Mouse (Mus musculus) heart, postnatal 36 days (tissue): ENCODE results near the gene Shc3. TPM values are rescaled to one million over a fixed set of nuclear protein-coding genes. Genes with fewer than 3 reads are reported as not detected.

Experiments used
- DNase-seq, 2 experiments: peaks; one replicate each; pipeline ENCODE4 v3.0.0; 2021 to 2022
- intact Hi-C: fragments of 180-260 bp; cut with DNase I; formaldehyde crosslinking; loops from one replicate; pipeline ENCODE4 v1.15.1; 2025
- total RNA-seq, 2 experiments: library from RNA; stranded (reverse); gene quantifications; 2 replicates each; pipeline ENCODE4 v1.2.3; 2021

Shc3 gene
- total RNA-seq, 2 experiments from 2014 or later, result 1.4 to 2.2 TPM

- no peak for DNase-seq
- intact Hi-C loops, result loop anchor here (1.0 to 5.0 kb wide), 2 partner anchors 194 to 474 kb away; no protein-coding TSS in a partner anchor
These were observed 145.6 kb downstream of the Shc3 start for GRCm38 (mm10) chr13:51423647-51424046.

GRCm38 (mm10) chr13:51420861-51421260 lies 148.4 kb downstream of the Shc3 start:
- intact Hi-C loops, result loop anchor here (5.0 kb wide), 1 partner anchor 196 kb away; no protein-coding TSS in a partner anchor
- DNase-seq, result no peak

- DNase-seq, result no peak
- intact Hi-C loops, result loop anchor here (2.0 to 5.0 kb wide), 2 partner anchors 229 to 317 kb away; partner anchors contain the start of gene Spin1
These were observed 149.7 kb downstream of the Shc3 start for GRCm38 (mm10) chr13:51419501-51419900.

- intact Hi-C loops, result loop anchor here (1.0 to 5.0 kb wide), 3 partner anchors 228 to 470 kb away; partner anchors contain the start of gene Spin1
- no peak for DNase-seq
These were observed 150.2 kb downstream of the Shc3 start for GRCm38 (mm10) chr13:51418942-51419451.

- intact Hi-C loops, result loop anchor here (1.0 to 5.0 kb wide), 3 partner anchors 228 to 469 kb away; partner anchors contain the start of gene Spin1
These were observed 150.8 kb downstream of the Shc3 start for GRCm38 (mm10) chr13:51418268-51418941.

GRCm38 (mm10) chr13:51417796-51418195 lies 151.4 kb downstream of the Shc3 start:
- peak in 1 of 2 experiments; percentile 40 for DNase-seq
- intact Hi-C loops, result loop anchor here (1.0 to 5.0 kb wide), 3 partner anchors 227 to 468 kb away; partner anchors contain the start of gene Spin1

More at GRCm38 (mm10) chr13:51418268-51418941, 150.8 kb downstream of the Shc3 start:
- peak; percentile 94 to 97 for DNase-seq

GRCm38 (mm10) chr13:51416727-51417126 lies 152.5 kb downstream of the Shc3 start:
- intact Hi-C loops, result loop anchor here (5.0 kb wide), 1 partner anchor 314 kb away; the partner anchor contains the start of gene Spin1
- no peak for DNase-seq

GRCm38 (mm10) chr13:51413461-51413860 lies 155.8 kb downstream of the Shc3 start:
- intact Hi-C loops, result loop anchor here (5.0 kb wide), 1 partner anchor 136 kb away; no protein-coding TSS in a partner anchor
- DNase-seq, result peak in 1 of 2 experiments; percentile 32

GRCm38 (mm10) chr13:51411696-51412430 lies 157.4 kb downstream of the Shc3 start:
- no peak for DNase-seq
- intact Hi-C loops, result loop anchor here (5.0 kb wide), 1 partner anchor 135 kb away; no protein-coding TSS in a partner anchor

GRCm38 (mm10) chr13:51411243-51411642 lies 158.0 kb downstream of the Shc3 start:
- no peak for DNase-seq
- intact Hi-C loops, result loop anchor here (5.0 kb wide), 1 partner anchor 134 kb away; no protein-coding TSS in a partner anchor

- DNase-seq, result no peak
- intact Hi-C loops, result loop anchor here (5.0 kb wide), 2 partner anchors 98 to 133 kb away; no protein-coding TSS in a partner anchor
These were observed 159.2 kb downstream of the Shc3 start for GRCm38 (mm10) chr13:51409936-51410481.

- DNase-seq, result peak; percentile 73 to 75
- intact Hi-C loops, result loop anchor here (5.0 kb wide), 1 partner anchor 96 kb away; no protein-coding TSS in a partner anchor
These were observed 160.7 kb downstream of the Shc3 start, which contains the start of gene S1pr3 for GRCm38 (mm10) chr13:51408519-51409001. Gene S1pr3 (plus strand): TSS chr13:51408639.

- DNase-seq, result no peak
- intact Hi-C loops, result loop anchor here (5.0 kb wide), 1 partner anchor 95 kb away; no protein-coding TSS in a partner anchor
These were observed 161.5 kb downstream of the Shc3 start for GRCm38 (mm10) chr13:51407541-51408217.

- DNase-seq, result no peak
- intact Hi-C loops, result loop anchor here (5.0 kb wide), 1 partner anchor 94 kb away; no protein-coding TSS in a partner anchor
These were observed 163.4 kb downstream of the Shc3 start for GRCm38 (mm10) chr13:51405731-51406320.

- DNase-seq, result no peak
- intact Hi-C loops, result no loop called here
These were observed 164.7 kb downstream of the Shc3 start for GRCm38 (mm10) chr13:51404566-51404965.

GRCm38 (mm10) chr13:51400736-51401501 lies 168.3 kb downstream of the Shc3 start:
- intact Hi-C loops, result no loop called here
- no peak for DNase-seq

- intact Hi-C loops, result no loop called here
- no peak for DNase-seq
These were observed 169.0 kb downstream of the Shc3 start for GRCm38 (mm10) chr13:51400186-51400719.

- intact Hi-C loops, result no loop called here
- no peak for DNase-seq
These were observed 169.7 kb downstream of the Shc3 start for GRCm38 (mm10) chr13:51399562-51399961.
